Mouse (Mus musculus): ENCODE data around the gene Haghl.

- TF ChIP-seq EP300 (optimal IDR thresholded peaks at IDR 0.05) (no peak), CTCF (IDR thresholded peaks at IDR 0.05; ENCODE audit: low read depth) (no peak)
These were observed 10.8 kb upstream of the Haghl start for GRCm38 (mm10) chr17:25796211-25796771.
